Mouse (Mus musculus) CH12.LX (cell line): Measurements from ENCODE around the gene Cfap61. TPM values are rescaled to one million over a fixed set of nuclear protein-coding genes. Genes with fewer than 3 reads are reported as not detected.
A peak's percentile ranks its signal among the peaks of the same experiment; 100 is the strongest.

Experiments used
- DNase-seq: peaks from one replicate; pipeline ENCODE4 v3.0.0-alpha.2; 2013; ENCODE audit errors: extremely low read depth
- H3K27ac ChIP-seq: 2 replicates; pipeline ENCODE4 v1.5.1; 2012; ENCODE audit warnings: low read depth, mild to moderate bottlenecking, control low read depth, moderate library complexity; ENCODE audit not compliant: insufficient read depth
- H3K27me3 ChIP-seq: replicated peaks from 2 replicates; pipeline ENCODE3; 2012; ENCODE audit warnings: inconsistent platforms
- H3K36me3 ChIP-seq, 2 experiments: replicated peaks in 1 of 2; 2 replicates each; pipeline versions ENCODE3 to v1.6.1; 2012; ENCODE audit warnings: inconsistent platforms in 1 of 2, low read length in 1 of 2, mild to moderate bottlenecking in 1 of 2, mixed read lengths in 1 of 2, moderate library complexity in 1 of 2; ENCODE audit not compliant: control insufficient read depth in 1 of 2, insufficient read depth in 1 of 2
- H3K4me1 ChIP-seq, 2 experiments: 2 replicates each; pipeline ENCODE4 v1.6.1; 2012; ENCODE audit warnings: inconsistent platforms in 1 of 2, moderate library complexity in 1 of 2; ENCODE audit not compliant: insufficient read depth in 2 of 2, control insufficient read depth in 1 of 2
- H3K4me2 ChIP-seq: 2 replicates; pipeline ENCODE4 v1.6.1; 2012; ENCODE audit warnings: low read depth, mild to moderate bottlenecking, control low read depth; ENCODE audit not compliant: poor library complexity, insufficient read depth, severe bottlenecking
- H3K4me3 ChIP-seq, 3 experiments: fragments of 150-350 bp in 1 of 3; sonication (generic) in 1 of 3; replicated peaks in 1 of 3; 2 replicates each; pipeline versions ENCODE3 to v1.5.1; 2011 to 2012; ENCODE audit warnings: low read depth in 2 of 3, low read length in 2 of 3, mild to moderate bottlenecking in 2 of 3, moderate library complexity in 2 of 3, control low read depth in 1 of 3, improper control_type of control experiment in 1 of 3, inconsistent platforms in 1 of 3, mixed read lengths in 1 of 3; ENCODE audit not compliant: poor library complexity in 1 of 3
- H3K79me2 ChIP-seq: replicated peaks from 2 replicates; pipeline ENCODE4 v1.6.1; 2012; ENCODE audit warnings: mild to moderate bottlenecking, moderate library complexity; ENCODE audit not compliant: control insufficient read depth, poor library complexity, insufficient read depth, severe bottlenecking; ENCODE audit errors: extremely low read depth
- H3K9ac ChIP-seq: 2 replicates; pipeline ENCODE4 v1.6.1; 2012; ENCODE audit warnings: low read depth, mild to moderate bottlenecking, control low read depth, moderate library complexity; ENCODE audit not compliant: insufficient read depth
- H3K9me3 ChIP-seq: replicated peaks from 2 replicates; pipeline ENCODE3; 2012; ENCODE audit warnings: low read length, inconsistent platforms, mixed read lengths
- BHLHE40 ChIP-seq: IDR thresholded peaks from 2 replicates; pipeline ENCODE4 v1.6.1; 2011; ENCODE audit warnings: mild to moderate bottlenecking, low read depth, low read length, improper control_type of control experiment
- CHD1 ChIP-seq: IDR thresholded peaks from 2 replicates; pipeline ENCODE4 v1.6.1; 2012; ENCODE audit warnings: low read depth, low read length, improper control_type of control experiment, inconsistent platforms
- CHD2 ChIP-seq: IDR thresholded peaks from 2 replicates; pipeline ENCODE4 v1.6.1; 2011; ENCODE audit warnings: low read length, improper control_type of control experiment
- CTCF ChIP-seq, 2 experiments: IDR thresholded peaks in 1 of 2; conservative IDR thresholded peaks in 1 of 2; 2 replicates each; pipeline ENCODE4 v1.5.1; 2011 to 2012; ENCODE audit warnings: low read depth in 2 of 2, low read length in 2 of 2, improper control_type of control experiment in 1 of 2, inconsistent platforms in 1 of 2, mild to moderate bottlenecking in 1 of 2, moderate library complexity in 1 of 2
- ELF1 ChIP-seq: IDR thresholded peaks from 2 replicates; pipeline ENCODE4 v1.6.1; 2014; ENCODE audit warnings: low read depth, mild to moderate bottlenecking, inconsistent platforms, low read length, improper control_type of control experiment
- EP300 ChIP-seq: IDR thresholded peaks from 2 replicates; pipeline ENCODE4 v1.6.1; 2011; ENCODE audit warnings: low read length, improper control_type of control experiment
- ETS1 ChIP-seq: conservative IDR thresholded peaks from 2 replicates; pipeline ENCODE4 v1.6.1; 2012; ENCODE audit warnings: low read depth, mild to moderate bottlenecking, inconsistent platforms, low read length, improper control_type of control experiment, moderate library complexity
- HCFC1 ChIP-seq: IDR thresholded peaks from 2 replicates; pipeline ENCODE4 v1.6.1; 2012; ENCODE audit warnings: low read depth, mild to moderate bottlenecking, inconsistent platforms, low read length, improper control_type of control experiment
- IRF4 ChIP-seq: IDR thresholded peaks from 2 replicates; pipeline ENCODE4 v1.6.1; 2014; ENCODE audit warnings: low read depth, mild to moderate bottlenecking, inconsistent platforms, low read length, improper control_type of control experiment
- JUN ChIP-seq: IDR thresholded peaks from 2 replicates; pipeline ENCODE4 v1.6.1; 2011; ENCODE audit warnings: low read depth, mild to moderate bottlenecking, low read length, improper control_type of control experiment, moderate library complexity; ENCODE audit not compliant: insufficient read depth
- JUND ChIP-seq: conservative IDR thresholded peaks from 2 replicates; pipeline ENCODE4 v1.6.1; 2011; ENCODE audit warnings: low read depth, low read length, improper control_type of control experiment
- KAT2A ChIP-seq: IDR thresholded peaks from 2 replicates; pipeline ENCODE4 v1.6.1; 2012; ENCODE audit warnings: low read length, improper control_type of control experiment, inconsistent platforms; ENCODE audit not compliant: insufficient replicate concordance
- MAX ChIP-seq: IDR thresholded peaks from 2 replicates; pipeline ENCODE4 v1.6.1; 2011; ENCODE audit warnings: low read length, improper control_type of control experiment
- MEF2A ChIP-seq: IDR thresholded peaks from 2 replicates; pipeline ENCODE4 v1.6.1; 2014; ENCODE audit warnings: low read depth, mild to moderate bottlenecking, inconsistent platforms, low read length, improper control_type of control experiment, borderline replicate concordance
- MXI1 ChIP-seq: IDR thresholded peaks from 2 replicates; pipeline ENCODE4 v1.6.1; 2011; ENCODE audit warnings: mild to moderate bottlenecking, low read depth, low read length, improper control_type of control experiment
- MYC ChIP-seq: IDR thresholded peaks from 2 replicates; pipeline ENCODE4 v1.6.1; 2011; ENCODE audit warnings: low read depth, mild to moderate bottlenecking, improper control_type of control experiment, low read length
- NELFE ChIP-seq: IDR thresholded peaks from 2 replicates; pipeline ENCODE4 v1.6.1; 2011; ENCODE audit warnings: low read depth, low read length, improper control_type of control experiment
- NRF1 ChIP-seq: IDR thresholded peaks from 2 replicates; pipeline ENCODE4 v1.6.1; 2014; ENCODE audit warnings: low read depth, mild to moderate bottlenecking, inconsistent platforms, low read length, improper control_type of control experiment, moderate library complexity
- PAX5 ChIP-seq: IDR thresholded peaks from 2 replicates; pipeline ENCODE4 v1.6.1; 2012; ENCODE audit warnings: low read length, inconsistent platforms, mixed read lengths
- POLR2A ChIP-seq: IDR thresholded peaks from 2 replicates; pipeline ENCODE4 v1.6.1; 2011; ENCODE audit warnings: low read depth, mild to moderate bottlenecking, improper control_type of control experiment, low read length
- POLR2AphosphoS2 ChIP-seq: IDR thresholded peaks from 2 replicates; pipeline ENCODE4 v1.6.1; 2011; ENCODE audit warnings: low read depth, low read length, improper control_type of control experiment
- RAD21 ChIP-seq: IDR thresholded peaks from 2 replicates; pipeline ENCODE4 v1.6.1; 2011; ENCODE audit warnings: low read depth, mild to moderate bottlenecking, low read length, improper control_type of control experiment, moderate library complexity
- RCOR1 ChIP-seq: conservative IDR thresholded peaks from 2 replicates; pipeline ENCODE4 v1.6.1; 2012; ENCODE audit warnings: low read depth, mild to moderate bottlenecking, inconsistent platforms, low read length, improper control_type of control experiment
- SIN3A ChIP-seq: IDR thresholded peaks from 2 replicates; pipeline ENCODE4 v1.6.1; 2012; ENCODE audit warnings: low read length, improper control_type of control experiment, inconsistent platforms
- UBTF ChIP-seq: IDR thresholded peaks from 2 replicates; pipeline ENCODE4 v1.6.1; 2012; ENCODE audit warnings: low read depth, mild to moderate bottlenecking, inconsistent platforms, low read length, improper control_type of control experiment, moderate library complexity
- USF1 ChIP-seq: IDR thresholded peaks from 2 replicates; pipeline ENCODE4 v1.6.1; 2014; ENCODE audit warnings: low read depth, mild to moderate bottlenecking, inconsistent platforms, low read length, improper control_type of control experiment
- USF2 ChIP-seq: conservative IDR thresholded peaks from 2 replicates; pipeline ENCODE4 v1.6.1; 2011; ENCODE audit warnings: low read depth, low read length, improper control_type of control experiment
- ZC3H11A ChIP-seq: IDR thresholded peaks from 2 replicates; pipeline ENCODE4 v1.6.1; 2012; ENCODE audit warnings: low read depth, mild to moderate bottlenecking, inconsistent platforms, low read length, improper control_type of control experiment
- ZKSCAN1 ChIP-seq: IDR thresholded peaks from 2 replicates; pipeline ENCODE4 v1.6.1; 2012; ENCODE audit warnings: low read depth, inconsistent platforms, low read length, improper control_type of control experiment, borderline replicate concordance
- ZMIZ1 ChIP-seq: IDR thresholded peaks from 2 replicates; pipeline ENCODE4 v1.6.1; 2012; ENCODE audit warnings: low read depth, mild to moderate bottlenecking, inconsistent platforms, low read length, improper control_type of control experiment
- ZNF384 ChIP-seq: IDR thresholded peaks from 2 replicates; pipeline ENCODE4 v1.6.1; 2012; ENCODE audit warnings: low read depth, low read length, improper control_type of control experiment, inconsistent platforms
- dilution Hi-C: fragments of 300-500 bp; cut with MboI; formaldehyde crosslinking; loops from 2 replicates; pipeline ENCODE4 v1.14.3; 2020; ENCODE audit warnings: low sequenced_read_pairs; ENCODE audit not compliant: extremely low pct_unique_long_range_greater_than_20kb, extremely low pct_ligation_motif_present
- in situ Hi-C: fragments of 300-500 bp; cut with MboI; formaldehyde crosslinking; loops from 3 replicates; pipeline ENCODE4 v1.14.3; 2019; ENCODE audit warnings: low sequenced_read_pairs, low pct_ligation_motif_present, low pct_unique_long_range_greater_than_20kb, mixed read lengths
- polyA plus RNA-seq: library from polyadenylated mRNA; unstranded; fragments of >175 nt; gene quantifications from 2 replicates; pipeline ENCODE4 v1.2.1, GENCODE M21; 2012; ENCODE audit warnings: low read depth; ENCODE audit not compliant: insufficient read length
- total RNA-seq, 2 experiments: library from RNA; depleted of rRNA; stranded (reverse); fragments of 300-350 nt in 1 of 2; fragments of >200 nt in 1 of 2; gene quantifications; 2 replicates each; pipeline ENCODE4 v1.2.3; 2012 to 2014

The Cfap61 gene
- total and polyA plus RNA-seq, 3 experiments: 0.34 TPM; not detected in 2

DNA sequence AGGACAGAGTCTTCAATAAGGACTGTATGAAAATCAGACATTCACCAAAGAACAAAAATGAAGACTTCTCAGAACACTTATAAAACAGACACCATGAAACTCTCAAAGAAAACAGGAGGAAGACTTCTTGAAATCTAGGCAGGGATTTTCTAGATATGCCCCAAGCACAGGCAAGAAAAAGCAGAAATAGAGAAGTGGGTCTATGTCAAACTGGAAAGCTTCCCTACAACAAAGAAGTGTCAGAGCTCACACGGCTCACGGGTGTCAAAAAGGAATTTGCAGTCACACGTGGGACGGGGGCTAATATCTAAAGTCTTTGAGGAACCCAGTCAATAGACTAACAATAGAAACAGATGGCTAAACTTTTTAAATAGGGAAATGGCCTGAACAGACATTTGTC, 276.4 kb downstream of the Cfap61 start:
- H3K4me2 ChIP-seq: no peak overlapping the region
- peaks cover 3 to 33% of the 10 kb centered on the region in 2 experiments; a peak in 3 of 4 replicates for H3K4me1 ChIP-seq
- no peaks in the 10 kb centered on the region for H3K79me2 ChIP-seq
- no peaks in the 10 kb centered on the region for H3K27me3 ChIP-seq
- dilution Hi-C loops: no loop called here
- H3K9me3 ChIP-seq: no peaks in the 10 kb centered on the region
- H3K4me3 ChIP-seq: no peak overlapping the region
- H3K27ac ChIP-seq: no peak overlapping the region
- no peak for DNase-seq
- TF ChIP-seq HCFC1 (no peak), MEF2A (no peak), KAT2A (no peak), ZC3H11A (no peak), SIN3A (no peak), RAD21 (no peak), MAX (no peak), RCOR1 (no peak), MYC (no peak), BHLHE40 (no peak), JUN (no peak), ZNF384 (no peak), ZMIZ1 (no peak), POLR2A (no peak), CHD1 (no peak)
- TF ChIP-seq, all 38 proteins: peak for 0
- Histone ChIP-seq H3K36me3 (no peaks in the 10 kb centered on the region), H3K9ac (no peak overlapping the region)
- in situ Hi-C loops: no loop called here

DNA sequence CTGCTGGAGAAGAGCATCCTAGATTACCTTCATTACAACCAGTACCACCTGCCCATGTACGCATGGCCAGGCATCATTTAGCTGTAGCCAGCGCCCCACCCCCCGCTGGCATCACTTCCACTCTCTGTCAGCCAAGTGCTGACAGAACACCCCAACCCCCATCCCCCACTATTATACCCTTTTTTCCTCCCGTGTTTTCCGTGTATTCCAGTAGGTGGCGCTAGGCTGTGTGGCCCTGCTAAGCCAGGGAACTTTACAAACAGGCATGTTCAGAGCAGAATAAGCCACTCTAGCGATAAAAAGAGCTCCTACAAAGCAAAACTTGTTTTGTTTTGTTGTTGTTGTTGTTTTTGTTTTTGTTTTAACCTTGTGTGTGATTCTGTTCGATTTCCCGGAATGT, 280.1 kb downstream of the Cfap61 start:
- dilution Hi-C loops (no loop called here), in situ Hi-C loops (no loop called here)
- Histone ChIP-seq H3K4me2 (peak overlapping the region; percentile 4; the same call in 1 of the 2 replicates), H3K36me3 (no peaks in the 10 kb centered on the region), H3K9me3 (peaks cover 9% of the 10 kb centered on the region), H3K9ac (no peak overlapping the region), H3K79me2 (no peaks in the 10 kb centered on the region), H3K27me3 (no peaks in the 10 kb centered on the region), H3K4me3 (no peak overlapping the region), H3K4me1 (peaks cover 4 to 48% of the 10 kb centered on the region in 2 experiments; a peak in 3 of 4 replicates), H3K27ac (no peak overlapping the region)
- DNase-seq: peak; percentile 86
- no peak for TF ChIP-seq PAX5
- TF ChIP-seq NELFE: 0 out of 2 replicates have a peak, but pooled peaks have one; percentile 40
- no peak for TF ChIP-seq CHD1
- TF ChIP-seq KAT2A: no peak
- no peak for TF ChIP-seq NRF1
- no peak; the same call in 1 of the 2 replicates for TF ChIP-seq JUN
- TF ChIP-seq ZNF384: peak; percentile 67
- TF ChIP-seq EP300: no peak; the same call in 1 of the 2 replicates
- TF ChIP-seq UBTF: no peak
- TF ChIP-seq MXI1: no peak
- peak; percentile 40 to 91 for TF ChIP-seq CTCF (conservative IDR thresholded peaks at IDR 0.05 in 1 of 2, IDR thresholded peaks at IDR 0.05 in 1 of 2; ENCODE audit: low read depth in 2 of 2, low read length in 2 of 2)
- TF ChIP-seq ETS1: peak; percentile 56
- peak; percentile 65 for TF ChIP-seq RAD21
- TF ChIP-seq CHD2: peak; percentile 95
- TF ChIP-seq IRF4: peak; percentile 77; the same call in 1 of the 2 replicates
- no peak for TF ChIP-seq POLR2AphosphoS2
- no peak for TF ChIP-seq ZKSCAN1
- TF ChIP-seq SIN3A: no peak
- TF ChIP-seq ELF1: no peak
- no peak; the same call in 1 of the 2 replicates for TF ChIP-seq MAX
- no peak for TF ChIP-seq USF1
- no peak for TF ChIP-seq ZMIZ1
- no peak for TF ChIP-seq USF2
- TF ChIP-seq ZC3H11A: peak; percentile 20
- TF ChIP-seq JUND: no peak
- peak; percentile 34; the same call in 1 of the 2 replicates for TF ChIP-seq HCFC1
- 0 out of 2 replicates have a peak, but pooled peaks have one; percentile 50 for TF ChIP-seq BHLHE40
- TF ChIP-seq MYC: 0 out of 2 replicates have a peak, but pooled peaks have one; percentile 38
